Mouse (Mus musculus): ENCODE results near the gene Fasl.

Gene Fasl

GRCm38 (mm10) chr1:161756547-161756946, 31.7 kb downstream of the Fasl start:
- DNase-seq (ENCODE audit: low spot score): no peak

- DNase-seq (ENCODE audit: low spot score): no peak
These were observed 37.0 kb downstream of the Fasl start for GRCm38 (mm10) chr1:161751311-161751710.

GRCm38 (mm10) chr1:161750471-161751041, 37.7 kb downstream of the Fasl start:
- DNase-seq (ENCODE audit: low spot score): no peak

GRCm38 (mm10) chr1:161748685-161749084, 39.6 kb downstream of the Fasl start:
- no peak for DNase-seq (ENCODE audit: low spot score)

- DNase-seq (ENCODE audit: low spot score): peak; percentile 75
These were observed 40.2 kb downstream of the Fasl start for GRCm38 (mm10) chr1:161748138-161748537.

GRCm38 (mm10) chr1:161746542-161747302, 41.6 kb downstream of the Fasl start:
- DNase-seq (ENCODE audit: low spot score): no peak

- no peak for DNase-seq (ENCODE audit: low spot score)
These were observed 43.4 kb downstream of the Fasl start for GRCm38 (mm10) chr1:161744855-161745254.

- no peak for DNase-seq (ENCODE audit: low spot score)
These were observed 44.1 kb downstream of the Fasl start for GRCm38 (mm10) chr1:161744209-161744608.

- no peak for DNase-seq (ENCODE audit: low spot score)
These were observed 45.6 kb downstream of the Fasl start for GRCm38 (mm10) chr1:161742481-161743267.

- peak; percentile 76 for DNase-seq (ENCODE audit: low spot score)
These were observed 51.4 kb downstream of the Fasl start for GRCm38 (mm10) chr1:161736848-161737247.

- no peak for DNase-seq (ENCODE audit: low spot score)
These were observed 52.0 kb downstream of the Fasl start for GRCm38 (mm10) chr1:161736255-161736654.

- DNase-seq (ENCODE audit: low spot score): peak; percentile 47
These were observed 52.7 kb downstream of the Fasl start for GRCm38 (mm10) chr1:161735465-161736046.

- no peak for DNase-seq (ENCODE audit: low spot score)
These were observed 53.5 kb downstream of the Fasl start for GRCm38 (mm10) chr1:161734741-161735211.

- no peak for DNase-seq (ENCODE audit: low spot score)
These were observed 54.0 kb downstream of the Fasl start for GRCm38 (mm10) chr1:161734314-161734713.

All from embryo, embryonic 10.5 days (tissue).